Mouse (Mus musculus) 3134 (cell line): ENCODE results near the gene Senp5.
A peak's percentile ranks its signal among the peaks of the same experiment; 100 is the strongest.
"Not testable (repeated sequence)": the region's sequence is repeated elsewhere in the genome, so short reads cannot be mapped to it uniquely, and the experiment has no call there.

Source experiments
- DNase-seq: peaks from one replicate; pipeline ENCODE4 v3.0.0-alpha.2; 2011; ENCODE audit warnings: low spot score; ENCODE audit not compliant: insufficient read length; ENCODE audit errors: extremely low read depth

Senp5 gene

GRCm38 (mm10) chr16:32002509-32003477, at the start of gene Senp5:
TSS of gene Senp5 (minus strand) at chr16:32003287.
- DNase-seq, result peak; percentile 94

- DNase-seq, result no peak
Observed at GRCm38 (mm10) chr16:32042367-32042766, 39.3 kb upstream of the Senp5 start.

- DNase-seq, result no peak
Observed at GRCm38 (mm10) chr16:32019678-32020077, 16.6 kb upstream of the Senp5 start.

- no peak for DNase-seq
Observed at GRCm38 (mm10) chr16:32010330-32010729, 7.2 kb upstream of the Senp5 start.

GRCm38 (mm10) chr16:32009913-32010312, 6.8 kb upstream of the Senp5 start:
- DNase-seq, result peak; percentile 16

- no peak for DNase-seq
Observed at GRCm38 (mm10) chr16:32008529-32009293, 5.6 kb upstream of the Senp5 start.

GRCm38 (mm10) chr16:32004731-32005130, 1.6 kb upstream of the Senp5 start:
- DNase-seq, result no peak

GRCm38 (mm10) chr16:31996371-31996770, 6.7 kb downstream of the Senp5 start:
- DNase-seq, result no peak

- DNase-seq, result no peak
Observed at GRCm38 (mm10) chr16:31993946-31994345, 9.1 kb downstream of the Senp5 start.

- DNase-seq, result no peak
Observed at GRCm38 (mm10) chr16:31993195-31993594, 9.9 kb downstream of the Senp5 start.

- no peak for DNase-seq
Observed at GRCm38 (mm10) chr16:31992039-31992438, 11.0 kb downstream of the Senp5 start.

GRCm38 (mm10) chr16:31980946-31981345, 22.1 kb downstream of the Senp5 start:
- DNase-seq, result no peak

- no peak for DNase-seq
Observed at GRCm38 (mm10) chr16:31979501-31979900, 23.6 kb downstream of the Senp5 start.

- DNase-seq, result no peak
Observed at GRCm38 (mm10) chr16:31975258-31975657, 27.8 kb downstream of the Senp5 start.

GRCm38 (mm10) chr16:31963224-31963623, 39.9 kb downstream of the Senp5 start:
- DNase-seq, result no peak

- peak; percentile 95 for DNase-seq
Observed at GRCm38 (mm10) chr16:31948345-31948774, 54.7 kb downstream of the Senp5 start, which contains the start of the genes 0610012G03Rik and Ncbp2. TSS of gene 0610012G03Rik (minus strand) at chr16:31948494. TSS of gene Ncbp2 (plus strand) at chr16:31948513.

- DNase-seq, result no peak
Observed at GRCm38 (mm10) chr16:31947901-31948316, 55.2 kb downstream of the Senp5 start.

- no peak for DNase-seq
Observed at GRCm38 (mm10) chr16:31947333-31947732, 55.8 kb downstream of the Senp5 start.

GRCm38 (mm10) chr16:31945986-31946385, 57.1 kb downstream of the Senp5 start:
- DNase-seq, result not testable (repeated sequence)

- DNase-seq, result no peak
Observed at GRCm38 (mm10) chr16:31945372-31945771, 57.7 kb downstream of the Senp5 start.

GRCm38 (mm10) chr16:31944698-31945255, 58.3 kb downstream of the Senp5 start:
- DNase-seq, result no peak
